Mouse (Mus musculus) liver (tissue): ENCODE results near the gene Nr1i2.
"Not testable (repeated sequence)": the region's sequence is repeated elsewhere in the genome, so short reads cannot be mapped to it uniquely, and the experiment has no call there.

Experiments used
- DNase-seq: peaks from one replicate; pipeline ENCODE4 v3.0.0-alpha.2; 2020; ENCODE audit warnings: mixed read lengths

Nr1i2 gene

DNA sequence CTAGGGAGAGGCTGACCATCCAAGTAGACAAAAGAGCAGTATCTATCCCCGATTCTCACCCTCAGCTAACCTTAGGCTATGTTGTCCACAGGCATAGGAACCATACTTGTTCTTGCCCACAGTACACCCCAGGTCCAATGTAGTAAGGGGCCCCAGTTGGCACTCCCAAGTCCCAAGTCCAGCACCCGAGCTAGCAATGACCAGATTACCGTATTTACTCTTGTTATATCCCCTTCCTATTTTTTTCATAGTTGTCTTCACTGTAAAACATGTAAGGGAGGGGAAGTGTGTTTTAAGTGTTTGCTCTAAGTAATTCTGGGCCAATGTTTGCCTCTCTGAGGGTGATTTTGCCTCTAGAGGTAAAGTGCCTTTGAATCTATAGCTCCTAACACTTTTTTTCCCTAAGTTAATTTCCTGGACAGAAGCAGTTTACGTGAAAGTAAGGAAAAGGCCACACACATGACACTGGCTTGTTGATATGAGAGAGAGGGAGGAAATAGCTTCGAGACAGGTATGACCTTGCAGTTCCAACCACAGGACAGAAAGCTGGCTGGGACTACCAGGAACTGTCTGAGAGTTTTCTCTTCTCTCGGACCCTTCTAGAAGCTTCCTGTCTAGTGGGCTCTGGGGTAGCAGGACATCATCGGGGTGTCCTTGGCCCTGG lies at the start of gene Nr1i2:
Nr1i2 (minus strand) TSS at position 140 of the 664 bp plus-strand sequence.
- DNase-seq, result no peak

DNA sequence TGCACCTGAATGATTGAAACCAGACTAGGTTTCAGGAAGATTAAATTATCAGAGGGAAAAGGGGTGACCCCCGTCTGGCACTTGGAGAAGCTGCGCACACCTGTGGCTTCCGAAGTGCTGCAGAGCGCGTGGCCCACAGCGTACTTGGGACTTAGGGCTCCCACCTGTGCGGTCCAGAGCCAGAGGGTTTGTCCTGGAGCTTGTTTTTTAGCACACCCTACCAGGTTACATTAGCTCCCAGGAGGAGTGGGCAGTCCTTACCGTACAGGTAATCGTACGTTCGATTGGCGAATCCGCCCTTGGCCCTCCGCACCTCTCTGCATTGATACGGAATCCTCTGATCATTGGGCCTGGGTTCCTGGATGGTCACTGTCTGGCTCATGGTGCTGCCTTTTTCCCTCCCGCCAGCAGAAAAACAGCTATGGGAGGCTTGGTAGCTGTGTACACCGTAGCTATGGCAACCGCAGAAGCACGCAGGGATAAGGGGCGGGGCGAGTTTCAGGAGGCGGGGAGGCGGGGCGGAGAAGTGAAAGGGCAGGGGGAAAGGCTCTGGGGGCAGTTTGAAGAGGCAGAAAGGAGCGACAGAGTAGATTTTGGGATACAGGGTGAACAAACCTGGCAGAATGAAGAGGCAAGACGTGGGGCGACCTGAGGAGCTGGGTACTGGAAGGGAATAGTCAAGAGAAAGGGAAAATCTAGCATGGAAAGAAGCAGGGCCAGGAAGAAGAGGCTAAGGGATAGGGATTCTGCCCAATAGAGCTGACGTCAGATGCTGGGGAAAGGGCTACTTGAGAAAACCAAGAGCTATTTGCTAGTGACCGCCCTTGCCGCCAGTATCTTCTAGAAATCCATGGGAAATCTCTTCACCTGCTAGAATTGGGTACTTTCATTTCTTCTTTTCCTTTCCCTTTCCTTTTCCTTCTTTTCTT lies 47.0 kb upstream of the Nr1i2 start, which contains the start of gene Maats1:
Maats1 (minus strand) TSS at position 748 of the 929 bp plus-strand sequence.
- DNase-seq, result peak; percentile 81

DNA sequence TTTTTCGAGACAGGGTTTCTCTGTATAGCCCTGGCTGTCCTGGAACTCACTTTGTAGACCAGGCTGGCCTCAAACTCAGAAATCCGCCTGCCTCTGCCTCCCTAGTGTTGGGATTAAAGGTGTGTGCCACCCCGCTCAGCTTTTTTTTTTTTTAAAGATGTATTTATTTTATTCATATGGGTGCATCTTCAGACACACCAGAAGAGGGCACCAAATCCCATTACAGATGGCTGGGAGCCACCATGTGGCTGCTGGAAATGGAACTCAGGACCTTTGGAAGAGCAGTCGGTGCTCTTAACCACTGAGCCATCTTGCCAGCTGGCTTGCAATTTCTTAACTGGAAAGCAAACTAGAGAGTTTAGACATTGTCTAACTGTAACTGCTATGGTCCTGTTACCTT lies 43.5 kb upstream of the Nr1i2 start:
- not testable (repeated sequence) for DNase-seq

DNA sequence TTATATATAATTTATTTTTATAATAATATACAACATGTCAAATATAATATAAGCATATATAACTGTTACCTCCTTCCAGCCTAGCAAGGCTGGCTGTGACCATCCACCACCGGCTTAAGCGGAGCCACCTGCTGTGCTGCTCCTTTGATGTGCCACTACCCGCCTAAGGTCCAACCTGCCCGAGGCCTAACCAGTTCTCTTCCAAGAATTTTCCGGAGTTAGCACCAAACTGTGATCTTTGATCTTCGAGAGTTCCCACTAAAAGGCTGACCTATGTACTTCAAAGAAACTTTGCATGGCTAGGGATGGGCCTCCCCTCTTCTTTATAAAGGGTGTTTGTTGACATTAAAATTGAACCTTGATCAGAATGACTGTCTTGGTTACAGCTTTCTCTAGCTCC lies 39.8 kb upstream of the Nr1i2 start:
- no peak for DNase-seq

DNA sequence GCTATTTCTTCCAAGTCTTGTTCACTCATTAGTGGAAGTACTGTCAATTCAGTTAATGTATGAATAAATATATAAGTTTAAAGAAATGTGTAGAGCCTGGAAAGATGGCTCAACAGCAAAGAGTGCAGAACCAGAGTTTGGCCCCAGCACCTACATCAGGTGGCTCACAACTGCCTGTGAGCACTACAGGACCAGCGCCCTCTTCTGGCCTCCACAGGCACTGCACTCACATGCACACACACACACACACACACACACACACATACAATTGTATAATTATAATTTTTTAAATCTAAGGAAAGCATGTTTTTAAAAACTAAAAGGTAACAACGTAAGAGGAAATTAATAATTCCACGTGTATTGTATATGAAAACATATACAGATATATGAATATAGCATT lies 34.7 kb upstream of the Nr1i2 start:
- no peak for DNase-seq

DNA sequence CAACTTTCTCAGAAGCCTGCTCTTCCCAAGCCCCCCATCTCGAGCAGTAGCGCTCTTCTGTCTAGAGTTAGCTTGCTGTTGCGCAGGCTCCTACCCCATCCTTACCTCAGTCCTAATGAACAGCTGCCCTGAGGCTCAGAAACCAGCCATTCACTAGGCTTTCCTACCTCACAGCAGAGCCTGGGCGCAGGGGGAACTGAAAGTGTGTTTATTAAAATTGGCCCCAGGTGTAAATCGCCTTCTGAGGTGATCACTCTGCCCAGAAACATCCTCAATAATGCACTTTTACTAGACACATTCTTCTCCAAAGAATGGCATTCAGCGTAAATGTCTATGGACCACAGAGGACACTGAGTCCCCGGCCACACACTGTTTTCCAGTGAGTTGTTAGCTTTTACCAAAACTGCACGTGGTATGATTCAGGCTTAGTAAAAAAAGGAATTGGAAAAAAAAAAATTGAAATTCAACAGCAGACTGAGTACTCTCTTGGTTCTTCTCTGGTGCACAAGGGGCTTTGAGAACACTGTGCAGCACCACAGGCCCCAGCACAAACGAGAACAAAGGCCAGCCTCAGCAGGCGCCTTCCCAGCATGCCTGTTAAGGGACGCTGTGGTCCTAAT lies 32.3 kb upstream of the Nr1i2 start:
- no peak for DNase-seq

DNA sequence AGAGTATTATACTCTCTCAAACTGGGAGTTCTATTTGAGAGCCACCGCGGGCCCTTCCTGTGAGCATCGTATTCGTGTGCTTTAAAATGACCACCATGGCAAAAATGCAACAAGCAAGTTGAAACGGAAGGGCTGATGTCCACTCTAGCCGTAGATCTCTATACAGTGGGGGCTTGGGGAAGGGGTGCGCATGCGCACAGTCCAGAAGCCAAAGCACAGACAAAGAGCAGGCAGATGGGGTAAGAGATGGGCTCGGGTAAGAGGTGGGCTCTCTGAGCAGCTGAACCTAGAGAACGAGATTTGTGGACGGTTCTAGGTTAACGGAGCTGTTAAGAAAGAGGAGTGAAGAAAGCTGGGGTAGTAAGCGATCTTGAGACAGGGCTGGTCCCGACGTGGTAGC lies 29.7 kb upstream of the Nr1i2 start:
- DNase-seq, result no peak

DNA sequence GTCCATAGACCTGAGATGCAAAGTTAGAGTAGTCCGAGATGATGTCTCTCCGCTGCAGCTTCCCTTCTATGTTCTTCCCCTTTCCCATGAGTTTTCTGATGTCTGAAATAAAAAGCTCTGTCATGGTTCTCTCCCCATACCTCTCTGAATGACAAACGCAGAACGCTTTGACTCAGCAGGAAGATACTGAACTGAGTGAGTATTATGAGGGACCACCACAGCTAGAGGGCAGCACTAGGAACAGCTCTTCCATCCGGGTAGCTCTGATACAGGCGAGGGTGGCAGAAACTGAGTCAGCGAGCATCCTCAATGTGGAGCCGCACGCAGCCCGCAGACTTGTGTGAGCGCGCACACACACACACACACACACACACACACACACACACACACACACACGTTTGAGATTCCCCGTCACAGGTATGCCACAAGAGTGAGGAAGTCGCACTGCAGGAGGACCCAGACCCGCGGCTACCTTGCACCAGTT lies 26.9 kb upstream of the Nr1i2 start:
- DNase-seq, result peak; percentile 56

DNA sequence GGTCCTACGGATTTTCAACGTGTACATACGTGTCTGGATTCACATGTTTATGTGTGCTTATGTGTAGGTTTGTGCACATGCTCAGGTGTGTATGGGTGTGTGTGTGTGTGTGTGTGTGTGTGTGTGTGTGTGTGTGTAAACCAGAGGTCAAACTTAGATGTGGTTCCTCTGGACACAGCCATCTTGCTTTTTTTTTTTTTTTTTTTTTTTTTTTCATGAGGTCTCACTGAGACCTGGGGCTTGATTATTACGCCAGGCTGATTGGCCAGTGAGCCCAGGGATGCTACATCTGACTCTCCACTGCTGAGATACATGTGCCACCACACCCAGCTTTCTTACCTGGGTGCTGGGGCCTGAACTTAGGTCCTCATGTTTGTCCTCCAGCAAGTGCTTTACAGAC lies 24.5 kb upstream of the Nr1i2 start:
- no peak for DNase-seq

DNA sequence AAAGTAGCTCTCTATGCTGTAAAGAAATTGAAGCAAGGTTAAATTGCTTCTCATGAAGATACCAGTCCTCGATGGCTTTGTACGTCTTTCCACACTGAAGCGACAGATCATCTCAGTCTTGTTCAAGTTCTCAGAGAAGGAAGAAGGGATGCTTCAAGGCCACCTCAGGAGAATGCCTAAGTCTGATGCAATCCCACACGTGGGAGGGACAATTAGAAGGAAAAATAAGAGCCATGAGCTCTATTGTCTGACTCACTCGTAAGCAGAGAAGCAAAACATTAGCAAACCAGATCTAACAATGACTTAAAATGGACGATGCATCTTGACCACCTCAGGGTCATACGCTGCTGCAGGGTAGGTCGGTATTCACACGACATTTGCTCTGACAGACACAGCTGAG lies 23.9 kb upstream of the Nr1i2 start:
- DNase-seq, result no peak

DNA sequence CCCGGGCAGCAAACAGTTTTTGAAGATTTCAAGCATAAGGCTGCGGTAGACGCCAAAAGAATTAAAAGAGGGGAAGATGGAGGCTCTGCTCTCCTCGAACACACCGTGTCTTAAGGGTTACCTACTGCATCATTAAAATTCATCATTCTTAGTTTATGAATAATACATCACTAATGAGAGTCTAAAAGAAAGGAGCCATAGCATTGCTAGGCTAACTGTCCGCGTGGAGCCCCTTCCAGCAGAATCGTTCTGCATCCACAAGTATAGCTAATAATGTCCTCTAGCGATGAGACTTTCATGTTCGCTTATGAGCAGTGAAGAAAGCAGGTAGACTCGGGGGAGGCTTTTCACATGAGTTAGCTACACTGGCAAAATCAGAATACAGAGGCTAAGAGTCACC lies 13.6 kb upstream of the Nr1i2 start:
- DNase-seq, result no peak

DNA sequence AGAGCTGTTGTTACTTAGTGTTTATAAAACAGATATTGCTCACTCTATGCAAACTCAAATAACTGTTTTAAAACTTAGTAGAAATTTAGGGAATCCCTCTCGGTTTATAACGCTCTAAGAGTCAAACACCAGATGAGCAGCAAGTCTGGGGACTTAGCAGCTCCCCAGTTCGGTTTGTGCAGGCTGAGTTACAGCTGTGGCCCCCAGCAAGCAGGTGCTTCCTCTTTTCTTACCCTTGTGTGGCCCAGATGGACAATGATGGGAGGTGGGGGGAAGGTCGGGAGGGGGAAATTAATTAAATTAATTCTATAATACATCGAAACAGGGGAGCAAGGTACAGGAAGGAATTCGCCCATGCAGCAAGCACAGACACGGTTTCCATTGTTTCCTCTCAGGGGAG lies 13.0 kb upstream of the Nr1i2 start:
- no peak for DNase-seq

DNA sequence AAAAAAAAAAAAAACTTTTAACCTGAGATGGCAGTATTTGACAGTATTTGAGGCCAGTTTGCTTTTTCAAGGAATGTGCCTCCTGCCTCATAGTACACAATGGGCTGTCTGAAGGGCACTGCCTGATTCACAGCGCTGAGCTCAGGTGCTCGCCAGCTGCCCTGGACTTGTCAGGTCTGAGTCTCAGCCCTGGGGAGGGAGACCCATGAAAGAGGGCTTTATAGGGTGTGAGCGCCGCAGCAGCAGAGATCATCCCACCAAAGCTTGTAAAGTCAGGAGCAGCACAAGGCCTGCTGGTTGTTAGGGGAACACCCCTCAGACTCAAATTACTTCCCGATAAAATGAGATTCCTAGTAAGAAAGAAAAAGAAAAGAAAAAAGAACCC lies 12.6 kb upstream of the Nr1i2 start:
- DNase-seq, result no peak

DNA sequence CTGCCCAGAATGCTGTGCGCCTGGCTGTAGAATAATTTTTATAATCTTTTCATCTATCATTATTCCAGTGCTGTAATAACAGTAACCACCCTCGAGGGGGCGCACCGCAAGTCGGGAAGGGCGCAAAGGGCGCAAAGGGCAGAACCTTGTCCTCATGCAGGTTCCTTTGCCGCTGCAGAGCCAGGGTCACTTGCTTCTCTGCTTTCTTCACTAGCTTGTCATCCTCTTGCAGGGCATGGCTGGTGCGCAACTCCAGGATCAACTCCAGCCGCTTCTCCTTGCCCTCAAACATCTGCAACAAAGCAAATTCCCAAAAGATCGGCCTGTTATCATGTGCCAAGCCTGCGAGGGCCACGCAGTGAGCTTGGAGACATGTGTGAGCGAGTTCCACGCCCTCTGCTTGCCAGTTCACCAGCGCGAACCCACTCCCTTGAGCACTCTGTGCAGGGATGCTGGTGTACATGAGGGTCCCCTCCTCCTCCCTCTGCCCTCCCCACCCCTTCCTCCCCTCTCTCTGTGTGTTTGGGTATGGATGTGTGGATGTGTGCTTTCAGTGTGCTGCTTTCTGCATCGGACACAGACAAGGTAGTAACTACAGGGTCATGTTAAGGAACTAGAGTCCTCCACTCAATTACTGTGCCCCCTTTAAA lies 12.1 kb upstream of the Nr1i2 start:
- DNase-seq, result peak; percentile 39

DNA sequence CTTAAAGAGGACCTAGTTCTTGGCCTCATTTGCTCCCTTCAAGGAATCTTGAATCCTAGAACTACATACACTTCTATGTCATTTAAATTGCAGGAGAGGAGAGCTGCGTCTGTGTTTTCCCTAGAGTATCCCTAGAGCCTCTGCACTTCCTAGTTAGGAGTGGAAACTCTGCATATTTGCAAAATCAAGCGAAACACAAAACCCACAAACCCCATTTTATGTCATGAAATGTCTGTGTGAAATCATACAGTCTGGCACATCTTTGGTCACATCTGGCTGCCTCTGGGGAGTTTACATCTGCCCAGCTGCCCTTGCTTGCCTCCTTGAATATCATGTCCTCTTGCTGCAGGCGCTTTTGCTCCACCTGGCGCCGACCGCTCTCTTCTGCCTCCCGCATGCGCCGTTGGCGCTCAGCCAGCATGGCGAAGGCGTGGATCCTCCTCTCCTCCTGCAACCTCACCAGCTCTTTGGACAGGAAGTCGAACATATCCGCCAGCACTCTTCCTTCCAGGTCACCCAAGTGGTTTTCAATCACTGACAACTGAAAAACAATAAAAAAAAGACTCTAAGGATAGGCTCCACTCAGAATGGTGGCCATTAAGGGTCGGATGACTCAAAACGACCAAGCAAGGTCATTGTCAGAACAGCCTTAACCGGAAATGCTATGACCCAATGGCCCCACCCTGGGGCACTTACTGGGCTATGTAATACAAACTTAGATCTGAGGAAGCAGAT lies 10.0 kb upstream of the Nr1i2 start:
- peak; percentile 27 for DNase-seq

DNA sequence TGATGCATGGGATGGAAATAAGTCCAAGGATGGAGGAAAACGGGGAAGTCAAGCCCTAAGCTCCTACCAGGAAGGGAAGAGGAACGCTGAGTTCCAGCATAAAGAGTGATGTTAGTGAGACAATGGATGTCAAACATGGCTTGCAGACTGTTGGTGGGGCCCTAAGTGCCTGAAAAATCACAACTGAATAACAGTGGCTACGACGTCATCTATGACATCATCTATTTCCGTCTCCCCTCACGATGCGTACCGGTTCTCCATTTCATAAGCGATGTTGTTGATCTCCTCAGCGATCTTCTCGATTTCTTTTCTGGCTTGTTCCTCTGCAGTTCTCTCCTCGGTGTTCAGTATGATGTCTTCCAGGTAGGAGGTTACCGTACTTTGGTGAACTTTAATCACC lies 7.7 kb upstream of the Nr1i2 start:
- DNase-seq, result no peak

DNA sequence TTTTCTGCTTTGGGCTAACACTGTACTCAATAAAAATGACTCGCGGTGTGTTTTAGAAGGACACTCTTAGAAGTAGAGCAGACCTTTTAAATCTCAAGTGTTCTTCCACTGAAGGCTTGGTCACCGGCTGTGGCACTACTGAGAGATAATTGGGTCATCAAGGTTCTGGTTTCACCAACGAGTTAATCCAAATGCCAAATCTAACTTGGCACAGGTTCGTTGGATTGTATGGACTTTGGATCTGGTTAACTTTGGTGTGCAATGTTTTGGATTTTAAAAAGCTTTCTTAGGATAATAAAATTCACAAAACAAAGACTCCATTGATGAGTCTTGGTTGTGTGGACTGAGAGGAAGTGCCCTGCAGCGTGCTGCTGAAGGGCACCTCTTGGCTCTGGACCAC lies 3.8 kb upstream of the Nr1i2 start:
- no peak for DNase-seq

DNA sequence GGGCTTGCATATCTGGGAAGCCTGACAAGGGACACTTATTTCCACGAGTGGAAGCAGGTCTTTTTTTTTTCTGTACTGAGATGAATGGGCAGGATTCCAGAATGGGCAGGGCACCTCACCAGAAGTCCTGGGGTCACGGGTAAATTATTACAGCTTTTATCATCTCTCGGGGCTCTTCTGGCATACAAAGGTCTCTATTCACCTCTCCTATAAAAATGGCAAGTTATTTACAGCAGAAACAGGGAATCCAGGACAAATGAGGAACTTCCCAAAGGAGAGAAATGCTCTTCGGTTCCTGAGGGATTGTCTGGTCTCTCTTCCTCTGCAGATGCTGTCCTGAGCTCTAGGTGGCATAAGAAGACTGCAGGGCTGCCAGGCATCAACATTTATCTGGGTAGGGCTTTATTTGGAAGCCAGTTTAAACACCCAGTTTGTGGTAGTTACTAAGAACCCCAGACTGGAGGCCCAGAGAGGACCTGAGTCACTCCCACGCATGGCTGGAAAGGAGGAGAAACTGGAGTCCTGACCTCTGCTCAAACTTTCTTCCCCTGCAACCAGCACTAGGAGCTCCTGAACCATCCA lies 816 bp upstream of the Nr1i2 start:
- DNase-seq, result no peak

DNA sequence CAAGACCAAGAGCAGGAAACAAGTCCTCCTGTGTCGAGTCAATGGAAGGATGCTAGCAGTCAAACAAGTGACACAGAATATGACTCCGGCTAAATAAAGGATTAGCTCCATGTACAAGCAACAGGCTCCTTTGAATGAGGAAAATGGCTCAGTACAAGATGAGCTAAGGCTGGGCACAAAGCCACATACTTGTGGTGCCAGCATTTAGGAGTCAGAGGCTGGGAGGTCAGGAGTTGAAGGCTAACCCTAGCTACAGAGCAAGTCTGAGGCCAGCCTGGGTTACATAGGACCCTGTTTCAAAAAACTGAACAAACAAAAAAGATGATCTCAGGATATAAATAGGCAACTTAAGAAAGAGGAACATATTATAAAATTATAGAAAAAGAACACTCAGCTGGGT lies 4.5 kb downstream of the Nr1i2 start:
- no peak for DNase-seq

DNA sequence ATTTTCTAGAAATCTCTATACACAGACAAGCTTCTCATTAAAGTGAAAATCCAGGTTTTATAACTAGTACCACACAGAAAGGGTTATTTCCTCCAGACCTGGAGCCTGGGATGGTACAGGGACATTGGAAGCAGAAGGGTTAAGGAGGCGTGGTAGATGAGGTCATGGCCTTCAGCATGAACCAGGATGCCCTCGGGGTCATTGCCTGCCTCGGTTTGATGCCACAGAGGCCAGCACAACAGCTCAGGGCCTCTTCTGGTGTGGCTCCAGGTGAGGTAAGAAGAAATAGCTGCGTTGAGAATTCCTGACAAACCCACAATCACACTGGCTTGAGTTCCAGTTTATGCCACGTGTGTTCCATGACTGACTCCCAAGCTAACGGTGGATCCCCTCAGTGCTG lies 5.8 kb downstream of the Nr1i2 start:
- DNase-seq, result peak; percentile 33

DNA sequence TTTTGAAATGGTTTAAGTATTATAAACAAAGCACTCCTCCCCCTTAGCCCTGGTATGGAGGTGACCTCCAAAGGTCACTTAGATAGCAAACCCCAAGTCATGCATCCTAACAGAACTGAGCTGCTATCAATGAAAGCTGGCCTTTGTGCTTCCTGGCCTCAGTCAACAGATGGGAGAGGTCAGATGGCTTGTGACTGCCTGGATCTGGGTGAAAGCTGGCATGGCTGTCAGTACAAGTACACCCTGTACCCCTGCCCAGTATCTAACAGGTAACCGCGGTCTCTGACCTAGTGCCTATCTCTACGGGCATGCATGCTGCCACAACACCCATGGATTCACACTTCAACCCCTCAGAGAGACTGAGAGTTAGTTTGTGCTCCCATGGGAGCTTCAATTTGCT lies 6.9 kb downstream of the Nr1i2 start:
- peak; percentile 19 for DNase-seq

DNA sequence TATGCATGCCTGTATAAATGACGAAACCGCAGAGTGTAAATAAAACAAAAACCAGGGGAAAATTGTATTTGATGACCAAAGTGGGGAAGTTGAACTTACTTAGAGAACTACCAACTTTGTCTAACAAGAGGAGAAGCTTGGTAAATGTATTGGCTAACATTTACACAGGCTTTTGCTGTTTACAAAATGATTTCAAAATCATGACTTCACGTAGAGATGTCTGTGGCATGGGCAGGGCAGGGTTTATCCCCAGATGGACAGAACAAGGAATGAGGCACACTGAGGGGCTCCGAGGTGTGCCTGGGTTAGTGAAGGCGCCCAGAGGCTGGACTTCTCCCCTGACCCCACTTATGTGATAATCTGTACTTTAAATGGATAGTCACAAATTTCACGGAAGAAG lies 7.3 kb downstream of the Nr1i2 start:
- DNase-seq, result no peak
